9 mouse cellular contexts compared by ENCODE assay signal in the genomic region with DNA sequence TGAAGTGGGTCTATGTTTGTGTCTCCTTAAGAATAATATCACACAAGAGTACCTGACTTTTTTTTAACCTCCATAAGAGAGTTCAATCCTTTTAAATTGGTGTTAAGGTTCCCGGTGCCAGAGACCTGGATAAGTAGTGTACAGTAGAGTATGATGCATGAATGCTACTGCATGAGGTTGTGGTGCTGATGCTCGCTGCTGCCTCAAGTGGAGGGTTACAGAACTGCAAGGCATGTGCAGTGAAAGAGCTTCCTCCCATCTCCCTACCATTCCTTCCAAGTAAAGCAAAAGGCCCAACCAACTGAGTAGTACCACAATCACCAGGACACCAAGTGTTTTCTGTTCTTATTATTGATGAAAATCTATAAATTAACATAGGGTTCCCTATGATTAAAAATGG.
DNase-seq lines count a peak whose midpoint lies in the region; ATAC-seq and TF ChIP-seq lines count a peak whose summit lies in the region.
"Had no signal": no experiment of that assay in that cellular context is flagged by ENCODE, and none has a peak within 500 bp of the region (broad histone marks: within the 10 kb centered on the region; RNA-seq: fewer than 3 reads in every experiment).

No protein-coding gene starts in this region.

- DNase-seq in adrenal gland, adult 2 months: peak; percentile 19
- no peak for DNase-seq in adrenal gland, adult 8-10 months
- DNase-seq in limb, embryonic 11.5 days (ENCODE audit: low spot score): peak; percentile 46
- no peak for DNase-seq in limb, embryonic 10.5 days (ENCODE audit: low spot score)
- peak; percentile 32 for DNase-seq in lung, embryonic 14.5 days
- DNase-seq in layer of hippocampus, adult 9-11 months: no peak

- H3K9ac ChIP-seq in limb, embryonic 11.5 days (ENCODE audit: low read length): no peak overlapping the region
- H3K9ac ChIP-seq in lung, embryonic 14.5 days: no peak overlapping the region
- H3K9ac ChIP-seq in forebrain, embryonic 15.5 days (replicated peaks): no peak overlapping the region

- no peak overlapping the region for H3K4me3 ChIP-seq in limb, embryonic 11.5 days (ENCODE audit: low read depth, low read length)
- H3K4me3 ChIP-seq in limb, embryonic 10.5 days: no peak overlapping the region
- no peak overlapping the region for H3K4me3 ChIP-seq in bone marrow macrophage, adult 2 months (ENCODE audit: insufficient read depth, low read length)
- H3K4me3 ChIP-seq in lung, embryonic 14.5 days (ENCODE audit: low read depth, low read length): no peak overlapping the region
- H3K4me3 ChIP-seq in forebrain, embryonic 15.5 days: no peak overlapping the region

- H3K36me3 ChIP-seq in limb, embryonic 11.5 days (ENCODE audit: control insufficient read depth, insufficient read depth, low read length): no peaks in the 10 kb centered on the region
- H3K36me3 ChIP-seq in limb, embryonic 10.5 days: no peaks in the 10 kb centered on the region
- no peaks in the 10 kb centered on the region for H3K36me3 ChIP-seq in lung, embryonic 14.5 days (ENCODE audit: insufficient read depth)
- no peaks in the 10 kb centered on the region for H3K36me3 ChIP-seq in forebrain, embryonic 15.5 days

- no peak for ATAC-seq in limb, embryonic 11.5 days (ENCODE audit: insufficient number of reproducible peaks, low FRiP score, low TSS enrichment, low read depth)
- ATAC-seq in lung, embryonic 14.5 days (ENCODE audit: insufficient read depth): no peak
- no peak for ATAC-seq in forebrain, embryonic 15.5 days (replicated peaks)

- peak; percentile 34; the same call in 1 of the 2 replicates for TF ChIP-seq CTCF in bone marrow macrophage, adult 2 months (IDR thresholded peaks at IDR 0.05; ENCODE audit: low read depth, low read length)
- TF ChIP-seq CTCF in lung, embryonic 14.5 days (IDR thresholded peaks at IDR 0.05; ENCODE audit: low read depth): peak; percentile 75

- H3K27ac ChIP-seq in limb, embryonic 11.5 days (replicated peaks; ENCODE audit: low read depth, low read length): no peak overlapping the region
- no peak overlapping the region for H3K27ac ChIP-seq in limb, embryonic 10.5 days
- no peak overlapping the region for H3K27ac ChIP-seq in bone marrow macrophage, adult 2 months (ENCODE audit: insufficient read depth, low read depth, low read length)
- no peak overlapping the region for H3K27ac ChIP-seq in lung, embryonic 14.5 days (ENCODE audit: low read depth)
- H3K27ac ChIP-seq in forebrain, embryonic 15.5 days (replicated peaks): no peak overlapping the region
- H3K27ac ChIP-seq: macrophage had no signal

- no peaks in the 10 kb centered on the region for H3K4me1 ChIP-seq in limb, embryonic 11.5 days (ENCODE audit: control insufficient read depth, insufficient read depth, low read length)
- peaks cover 26% of the 10 kb centered on the region for H3K4me1 ChIP-seq in limb, embryonic 10.5 days
- H3K4me1 ChIP-seq in bone marrow macrophage, adult 2 months (ENCODE audit: control insufficient read depth, insufficient read depth, low read length): no peaks in the 10 kb centered on the region
- H3K4me1 ChIP-seq in lung, embryonic 14.5 days (ENCODE audit: insufficient read depth): no peaks in the 10 kb centered on the region
- no peaks in the 10 kb centered on the region for H3K4me1 ChIP-seq in forebrain, embryonic 15.5 days

- no peaks in the 10 kb centered on the region for H3K9me3 ChIP-seq in limb, embryonic 11.5 days (ENCODE audit: control insufficient read depth, low read length)
- no peaks in the 10 kb centered on the region for H3K9me3 ChIP-seq in limb, embryonic 10.5 days (replicated peaks)
- no peaks in the 10 kb centered on the region for H3K9me3 ChIP-seq in lung, embryonic 14.5 days (ENCODE audit: low read depth, low read length)
- no peaks in the 10 kb centered on the region for H3K9me3 ChIP-seq in forebrain, embryonic 15.5 days

- no peak overlapping the region for H3K4me2 ChIP-seq in limb, embryonic 11.5 days (ENCODE audit: low read depth, severe bottlenecking)
- no peak overlapping the region for H3K4me2 ChIP-seq in lung, embryonic 14.5 days
- no peak overlapping the region for H3K4me2 ChIP-seq in forebrain, embryonic 15.5 days (replicated peaks)

- no peak for TF ChIP-seq POLR2A in bone marrow macrophage, adult 2 months (IDR thresholded peaks at IDR 0.05; ENCODE audit: borderline replicate concordance, low read depth, low read length)

- H3K27me3 ChIP-seq in limb, embryonic 11.5 days (ENCODE audit: control insufficient read depth, insufficient read depth, low read length): no peaks in the 10 kb centered on the region
- no peaks in the 10 kb centered on the region for H3K27me3 ChIP-seq in limb, embryonic 10.5 days (ENCODE audit: low read depth, poor library complexity, severe bottlenecking)
- no peaks in the 10 kb centered on the region for H3K27me3 ChIP-seq in lung, embryonic 14.5 days (ENCODE audit: insufficient read depth, low read length)
- no peaks in the 10 kb centered on the region for H3K27me3 ChIP-seq in forebrain, embryonic 15.5 days

- WGBS in limb, embryonic 11.5 days: 57% methylated on average over 2 of the region's 2 CpGs
- 59% methylated on average over 2 of the region's 2 CpGs for WGBS in limb, embryonic 10.5 days
- WGBS in lung, embryonic 14.5 days: 54% methylated on average over 2 of the region's 2 CpGs
- WGBS in forebrain, embryonic 15.5 days: 66% methylated on average over 2 of the region's 2 CpGs

Comparison
In these comparisons a context has a peak if more than half of its experiments do, and no peak if none do; other contexts are left out.
1. DNase-seq: peak in adrenal gland, adult 2 months (single experiment), limb, embryonic 11.5 days (single experiment) and lung, embryonic 14.5 days (single experiment); none in adrenal gland, adult 8-10 months (single experiment), limb, embryonic 10.5 days (single experiment) and layer of hippocampus, adult 9-11 months (single experiment).